Mouse (Mus musculus): ENCODE results near the gene Ssbp4. TPM values are rescaled to one million over a fixed set of nuclear protein-coding genes. Genes with fewer than 3 reads are reported as not detected.
A peak's percentile ranks its signal among the peaks of the same experiment; 100 is the strongest.
"Not testable (repeated sequence)": the region's sequence is repeated elsewhere in the genome, so short reads cannot be mapped to it uniquely, and the experiment has no call there.

Ssbp4 gene
- polyA plus RNA-seq, 1 experiment: 50.7 TPM

GRCm38 (mm10) chr8:70594621-70595564 lies 13.8 kb downstream of the Ssbp4 start:
- no peak overlapping the region for H3K27ac ChIP-seq (ENCODE audit: insufficient read depth, low read length)
- TF ChIP-seq POLR2A (IDR thresholded peaks at IDR 0.05; ENCODE audit: low read depth, low read length) (no peak), CTCF (IDR thresholded peaks at IDR 0.05; ENCODE audit: borderline replicate concordance, insufficient read depth, low read length) (no peak)
- no peaks in the 10 kb centered on the region for H3K4me1 ChIP-seq (ENCODE audit: control insufficient read depth, insufficient read depth, low read length)
- H3K4me3 ChIP-seq (ENCODE audit: insufficient read depth, low read length): peak overlapping the region; percentile 35

GRCm38 (mm10) chr8:70593961-70594609 lies 14.6 kb downstream of the Ssbp4 start, which contains the start of gene Isyna1:
TSS of gene Isyna1 (plus strand) at chr8:70594373.
- Histone ChIP-seq H3K27ac (ENCODE audit: insufficient read depth, low read length) (0 out of 2 replicates have a peak within 1 kb of the TSS, but pooled peaks have one; percentile 4), H3K4me3 (ENCODE audit: insufficient read depth, low read length) (peak within 1 kb of the TSS; percentile 35), H3K4me1 (ENCODE audit: control insufficient read depth, insufficient read depth, low read length) (no peaks in the 10 kb centered on the region)
- TF ChIP-seq POLR2A (IDR thresholded peaks at IDR 0.05; ENCODE audit: low read depth, low read length) (peak; percentile 90), CTCF (IDR thresholded peaks at IDR 0.05; ENCODE audit: borderline replicate concordance, insufficient read depth, low read length) (no peak)

GRCm38 (mm10) chr8:70593173-70593572 lies 15.5 kb downstream of the Ssbp4 start:
- Histone ChIP-seq H3K4me1 (ENCODE audit: control insufficient read depth, insufficient read depth, low read length) (no peaks in the 10 kb centered on the region), H3K4me3 (ENCODE audit: insufficient read depth, low read length) (no peak overlapping the region), H3K27ac (ENCODE audit: insufficient read depth, low read length) (no peak overlapping the region)
- TF ChIP-seq CTCF (IDR thresholded peaks at IDR 0.05; ENCODE audit: borderline replicate concordance, insufficient read depth, low read length): no peak
- TF ChIP-seq POLR2A (IDR thresholded peaks at IDR 0.05; ENCODE audit: low read depth, low read length): no peak

- Histone ChIP-seq H3K4me3 (ENCODE audit: insufficient read depth, low read length) (no peak overlapping the region), H3K4me1 (ENCODE audit: control insufficient read depth, insufficient read depth, low read length) (no peaks in the 10 kb centered on the region), H3K27ac (ENCODE audit: insufficient read depth, low read length) (no peak overlapping the region)
- no peak for TF ChIP-seq POLR2A (IDR thresholded peaks at IDR 0.05; ENCODE audit: low read depth, low read length)
- no peak for TF ChIP-seq CTCF (IDR thresholded peaks at IDR 0.05; ENCODE audit: borderline replicate concordance, insufficient read depth, low read length)
Measured at GRCm38 (mm10) chr8:70591569-70591968, 17.1 kb downstream of the Ssbp4 start.

GRCm38 (mm10) chr8:70587955-70588354 lies 20.7 kb downstream of the Ssbp4 start:
- not testable (repeated sequence) for H3K27ac ChIP-seq (ENCODE audit: insufficient read depth, low read length); H3K4me3 ChIP-seq (ENCODE audit: insufficient read depth, low read length); H3K4me1 ChIP-seq (ENCODE audit: control insufficient read depth, insufficient read depth, low read length)

- Histone ChIP-seq H3K4me1 (ENCODE audit: control insufficient read depth, insufficient read depth, low read length) (no peaks in the 10 kb centered on the region), H3K4me3 (ENCODE audit: insufficient read depth, low read length) (no peak overlapping the region), H3K27ac (ENCODE audit: insufficient read depth, low read length) (no peak overlapping the region)
- TF ChIP-seq POLR2A (IDR thresholded peaks at IDR 0.05; ENCODE audit: low read depth, low read length) (no peak), CTCF (IDR thresholded peaks at IDR 0.05; ENCODE audit: borderline replicate concordance, insufficient read depth, low read length) (peak; percentile 49)
Measured at GRCm38 (mm10) chr8:70585258-70585652, 23.4 kb downstream of the Ssbp4 start.

- no peak for TF ChIP-seq POLR2A (IDR thresholded peaks at IDR 0.05; ENCODE audit: low read depth, low read length)
- TF ChIP-seq CTCF (IDR thresholded peaks at IDR 0.05; ENCODE audit: borderline replicate concordance, insufficient read depth, low read length): no peak
- H3K4me1 ChIP-seq (ENCODE audit: control insufficient read depth, insufficient read depth, low read length): no peaks in the 10 kb centered on the region
- H3K27ac ChIP-seq (ENCODE audit: insufficient read depth, low read length): no peak overlapping the region
- H3K4me3 ChIP-seq (ENCODE audit: insufficient read depth, low read length): no peak overlapping the region
Measured at GRCm38 (mm10) chr8:70584606-70585257, 23.9 kb downstream of the Ssbp4 start.

GRCm38 (mm10) chr8:70583476-70584387 lies 24.9 kb downstream of the Ssbp4 start:
- no peak for TF ChIP-seq POLR2A (IDR thresholded peaks at IDR 0.05; ENCODE audit: low read depth, low read length)
- TF ChIP-seq CTCF (IDR thresholded peaks at IDR 0.05; ENCODE audit: borderline replicate concordance, insufficient read depth, low read length): no peak
- no peaks in the 10 kb centered on the region for H3K4me1 ChIP-seq (ENCODE audit: control insufficient read depth, insufficient read depth, low read length)
- no peak overlapping the region for H3K4me3 ChIP-seq (ENCODE audit: insufficient read depth, low read length)
- H3K27ac ChIP-seq (ENCODE audit: insufficient read depth, low read length): no peak overlapping the region

- TF ChIP-seq CTCF (IDR thresholded peaks at IDR 0.05; ENCODE audit: borderline replicate concordance, insufficient read depth, low read length): no peak
- no peak for TF ChIP-seq POLR2A (IDR thresholded peaks at IDR 0.05; ENCODE audit: low read depth, low read length)
- Histone ChIP-seq H3K27ac (ENCODE audit: insufficient read depth, low read length) (no peak overlapping the region), H3K4me3 (ENCODE audit: insufficient read depth, low read length) (no peak overlapping the region), H3K4me1 (ENCODE audit: control insufficient read depth, insufficient read depth, low read length) (peaks cover 4% of the 10 kb centered on the region; the same call in 1 of the 2 replicates)
Measured at GRCm38 (mm10) chr8:70577207-70577606, 31.5 kb downstream of the Ssbp4 start.
